Mouse (Mus musculus) G1E-ER4 (cell line): ENCODE measurements around the gene Ropn1l. TPM values are rescaled to one million over a fixed set of nuclear protein-coding genes. Genes with fewer than 3 reads are reported as not detected.

Experiments used
- GATA1 ChIP-seq: IDR thresholded peaks from one replicate; pipeline ENCODE4 v1.8.0; 2012; ENCODE audit warnings: low read length, inconsistent platforms
- polyA plus RNA-seq: library from polyadenylated mRNA; stranded (reverse); fragments of >175 nt; gene quantifications from 2 replicates; pipeline ENCODE4 v1.2.3, GENCODE M21; 2012

The Ropn1l gene
- 0.73 and 1.0 TPM in 2 replicates for polyA plus RNA-seq

DNA sequence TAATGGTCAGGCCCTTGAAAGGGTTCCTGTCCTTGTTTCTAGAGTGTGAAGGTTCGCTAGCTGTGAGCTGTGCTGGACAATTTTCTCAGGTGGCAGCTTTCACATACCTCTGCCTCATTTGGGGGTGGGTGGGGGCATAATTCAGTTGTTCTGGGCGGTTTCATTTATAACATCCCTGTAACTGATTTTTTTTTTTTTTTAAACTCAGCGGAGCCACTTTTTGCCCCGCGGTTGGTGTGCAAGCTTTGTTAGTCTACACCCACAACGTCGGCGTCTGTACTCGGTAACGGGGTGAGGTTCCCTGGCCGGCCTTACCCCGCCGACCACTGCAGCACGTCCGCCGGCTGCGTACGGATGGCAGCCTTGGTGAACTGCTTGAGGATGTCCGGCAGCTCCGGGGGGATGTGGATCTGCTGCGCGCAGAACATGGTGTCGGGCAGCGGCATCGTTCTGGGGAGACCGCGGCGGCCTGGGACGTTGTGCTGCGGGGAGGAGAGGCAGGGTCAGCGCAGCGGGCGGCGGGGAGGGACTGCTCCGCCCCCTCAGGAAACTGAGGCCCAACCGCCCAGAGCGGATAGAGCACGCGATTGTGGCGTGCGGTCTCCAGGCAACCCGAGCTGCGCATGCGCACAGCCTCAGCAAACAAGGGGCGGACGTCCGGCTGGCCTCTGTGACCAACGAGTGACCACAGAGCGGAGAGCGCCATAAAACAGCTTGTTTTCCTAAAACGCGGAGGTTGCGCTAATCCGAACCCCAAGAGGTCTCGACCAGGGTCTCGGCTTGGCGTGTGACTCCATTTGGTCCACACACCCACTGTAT lies at the start of gene Ropn1l:
Gene Ropn1l, minus strand, starts transcription at position 640 of the 819 bp plus-strand sequence.
- no peak for TF ChIP-seq GATA1

DNA sequence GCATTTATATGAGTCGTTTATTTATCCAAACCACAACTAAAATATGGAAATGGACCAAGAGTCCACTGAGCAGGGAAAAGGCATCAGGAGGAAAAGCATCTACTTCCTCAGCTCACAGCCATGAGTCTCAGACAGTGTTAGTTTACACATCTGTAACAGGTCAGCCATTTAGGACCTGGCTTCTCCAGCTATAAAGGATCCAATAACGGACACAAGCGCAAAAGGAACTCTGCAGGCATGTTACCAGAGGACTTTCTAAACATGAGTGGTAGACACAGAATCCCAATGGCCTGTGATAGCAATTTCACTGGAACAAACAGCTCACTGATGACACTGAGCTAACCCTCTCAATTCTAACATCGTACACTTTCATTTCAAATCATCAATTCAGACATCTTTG lies 49.5 kb upstream of the Ropn1l start:
- TF ChIP-seq GATA1, result no peak

DNA sequence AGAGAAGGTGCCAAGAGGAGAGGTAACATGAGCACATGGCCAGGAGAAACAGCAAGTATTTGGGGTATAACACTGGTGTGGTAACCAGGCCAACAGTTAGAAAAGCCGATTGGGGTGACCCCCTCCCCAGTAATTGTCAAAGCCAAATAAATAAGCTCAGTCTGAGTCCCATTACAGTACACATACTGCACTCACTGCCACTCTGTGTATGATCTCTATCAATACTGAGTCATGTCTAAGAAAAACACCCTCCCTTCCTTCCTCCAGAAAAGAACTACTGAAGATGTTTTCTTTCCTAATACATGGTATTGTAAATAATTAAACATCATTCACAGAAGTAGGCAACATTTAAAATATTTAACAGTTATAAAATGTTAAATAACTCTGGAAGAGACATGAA lies 48.8 kb upstream of the Ropn1l start:
- no peak for TF ChIP-seq GATA1

DNA sequence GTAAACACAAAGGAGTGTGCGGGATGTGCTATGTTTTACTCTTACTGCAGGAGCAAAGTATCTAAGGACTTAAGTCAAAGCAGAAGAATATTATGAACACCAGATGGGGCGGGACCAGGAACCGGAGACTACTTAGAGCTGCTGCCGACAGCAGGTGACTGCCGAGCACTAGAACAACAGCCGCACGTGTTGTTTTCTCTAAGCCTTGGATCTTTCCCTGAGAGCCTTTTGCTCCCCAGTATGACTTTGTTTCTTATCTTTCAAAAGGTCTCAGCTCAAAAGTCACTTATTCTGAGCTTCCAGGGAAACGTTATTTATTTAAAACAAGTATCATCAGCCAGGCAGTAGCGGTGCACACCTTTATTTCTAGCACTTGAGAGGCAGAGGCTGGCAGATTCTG lies 41.3 kb upstream of the Ropn1l start:
- TF ChIP-seq GATA1, result no peak

DNA sequence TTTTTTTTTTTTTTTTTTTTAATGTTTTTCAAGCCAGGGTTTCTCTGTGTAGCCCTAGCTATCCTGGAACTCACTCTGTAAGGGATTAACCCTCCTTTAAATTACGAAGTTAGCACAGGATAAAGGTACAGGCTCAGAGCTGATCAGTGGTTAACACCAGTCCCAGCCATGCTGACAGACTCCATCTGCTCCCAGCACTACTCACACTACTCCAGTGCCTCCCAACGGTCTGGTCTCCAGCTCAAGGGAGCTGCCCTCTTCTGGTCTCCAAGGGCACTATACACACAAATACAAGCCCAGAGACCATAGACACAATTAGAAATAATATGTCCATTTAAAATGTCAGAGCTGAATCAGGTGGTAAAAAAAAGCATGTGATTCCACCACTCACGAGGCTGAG lies 40.8 kb upstream of the Ropn1l start:
- no peak for TF ChIP-seq GATA1

DNA sequence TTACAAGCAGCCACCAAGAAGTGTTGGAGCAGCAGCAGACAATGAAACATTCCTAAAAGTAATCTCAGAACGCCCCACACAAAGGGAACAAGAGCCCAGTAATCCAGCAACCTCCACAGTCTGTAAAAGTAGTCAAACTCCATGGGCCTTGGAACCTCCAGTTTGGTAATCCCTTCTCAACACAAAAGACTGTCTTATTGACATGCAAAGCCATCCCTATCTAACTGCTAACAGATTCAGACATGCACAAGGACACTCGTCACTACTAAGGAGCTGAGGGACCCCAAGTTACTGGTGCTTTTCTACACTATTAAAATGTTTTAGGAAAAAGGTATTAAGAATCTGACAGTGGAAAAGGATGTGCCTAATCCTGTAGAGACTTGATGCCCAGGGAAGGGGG lies 33.9 kb upstream of the Ropn1l start:
- no peak for TF ChIP-seq GATA1

DNA sequence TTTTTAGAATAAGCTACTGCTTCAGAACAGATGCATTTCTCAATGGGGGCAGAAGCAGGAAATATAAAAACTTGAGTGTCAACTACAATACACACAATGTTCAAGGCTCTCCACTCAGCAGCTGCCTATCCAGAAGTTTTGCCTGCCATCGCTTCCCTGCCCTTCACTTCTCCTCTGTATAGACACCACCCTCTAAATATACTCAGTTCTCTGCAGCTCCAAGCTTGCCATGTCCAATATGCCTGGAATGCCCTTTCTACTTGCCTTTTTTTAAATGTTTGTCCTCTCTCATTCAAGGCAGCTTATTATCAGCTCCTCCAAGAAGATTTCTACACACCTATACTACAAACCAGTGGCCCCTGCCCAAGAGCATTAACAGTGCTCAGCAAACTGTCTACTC lies 23.1 kb upstream of the Ropn1l start:
- TF ChIP-seq GATA1, result no peak

DNA sequence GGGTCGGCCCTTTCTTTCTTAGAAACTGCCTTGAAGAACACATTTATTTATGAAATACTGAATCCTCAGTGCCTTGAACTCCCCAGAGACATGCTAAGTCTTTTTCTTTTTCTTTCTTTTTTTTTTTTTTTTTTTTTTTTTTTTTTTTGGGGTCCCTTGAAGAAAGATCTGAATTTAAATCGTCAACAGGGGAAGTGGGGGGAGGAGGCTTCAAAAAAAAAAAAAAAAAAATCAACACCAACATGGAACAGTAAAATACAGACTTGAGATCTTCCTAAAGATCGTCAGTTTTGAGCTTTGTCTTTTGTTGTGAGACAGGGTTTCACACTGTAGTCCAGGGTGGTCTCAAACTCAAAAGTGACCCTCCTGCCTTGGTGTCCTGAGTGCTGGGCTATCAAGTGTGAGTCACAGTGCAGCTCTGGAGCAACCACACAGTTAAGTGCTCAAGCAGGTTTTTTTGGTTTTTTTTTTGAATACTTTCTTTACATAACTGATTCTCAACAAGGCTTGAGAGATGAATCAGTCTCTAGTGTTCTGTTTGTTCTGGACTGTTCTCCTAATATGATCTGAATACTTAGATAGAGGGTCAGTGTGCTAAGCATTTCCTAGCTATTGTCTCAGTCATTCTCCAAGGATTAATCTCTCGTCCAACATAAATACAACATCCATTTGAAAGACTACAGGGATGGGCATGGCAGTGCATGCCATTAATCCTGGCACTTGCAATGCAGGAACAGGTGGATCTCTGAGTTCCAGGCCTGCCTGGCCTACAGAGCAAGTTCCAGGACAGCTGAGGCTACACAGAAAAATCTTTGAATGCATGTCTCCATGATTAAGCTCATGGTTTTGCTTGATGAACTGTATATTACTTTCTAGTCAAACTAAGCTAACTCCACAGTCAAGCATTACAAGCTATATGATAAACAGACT lies 19.4 kb upstream of the Ropn1l start:
- TF ChIP-seq GATA1, result no peak

DNA sequence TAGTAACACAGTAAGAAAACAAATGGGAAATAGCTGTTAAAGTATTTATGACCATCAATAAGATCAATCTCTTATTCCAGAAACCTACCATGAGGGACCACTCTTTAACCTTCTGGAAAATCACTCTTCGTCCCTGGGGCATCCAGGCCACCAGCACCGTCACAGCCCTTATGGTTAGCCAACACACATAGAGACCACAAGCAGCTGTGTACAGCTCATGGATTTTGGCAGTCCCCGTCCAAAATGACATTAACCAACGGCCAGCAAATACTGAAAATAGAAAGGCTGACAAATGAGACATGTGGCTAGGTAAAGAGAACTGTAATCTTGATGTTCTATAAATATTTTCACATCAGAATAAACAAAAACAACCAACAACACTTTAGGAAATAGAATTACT lies 18.0 kb upstream of the Ropn1l start:
- no peak for TF ChIP-seq GATA1

DNA sequence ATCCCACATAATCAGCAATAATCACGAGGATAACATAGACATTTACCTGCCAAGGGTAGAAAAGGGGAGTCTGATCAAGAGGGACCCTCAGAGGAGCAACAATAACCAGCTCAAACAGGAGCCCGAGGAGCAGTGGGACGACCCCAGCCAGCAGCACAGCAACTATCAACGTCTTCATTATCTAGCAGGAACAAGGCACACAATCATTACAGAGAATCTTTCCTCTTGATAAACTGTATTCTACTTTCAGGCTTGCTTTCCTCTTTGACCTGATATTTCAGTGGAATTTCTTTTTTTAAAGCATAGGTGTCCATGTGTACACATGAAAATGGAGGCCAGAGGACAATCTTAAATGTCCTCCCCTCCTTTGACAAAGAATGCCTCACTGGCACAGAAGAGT lies 16.0 kb upstream of the Ropn1l start:
- TF ChIP-seq GATA1, result no peak

DNA sequence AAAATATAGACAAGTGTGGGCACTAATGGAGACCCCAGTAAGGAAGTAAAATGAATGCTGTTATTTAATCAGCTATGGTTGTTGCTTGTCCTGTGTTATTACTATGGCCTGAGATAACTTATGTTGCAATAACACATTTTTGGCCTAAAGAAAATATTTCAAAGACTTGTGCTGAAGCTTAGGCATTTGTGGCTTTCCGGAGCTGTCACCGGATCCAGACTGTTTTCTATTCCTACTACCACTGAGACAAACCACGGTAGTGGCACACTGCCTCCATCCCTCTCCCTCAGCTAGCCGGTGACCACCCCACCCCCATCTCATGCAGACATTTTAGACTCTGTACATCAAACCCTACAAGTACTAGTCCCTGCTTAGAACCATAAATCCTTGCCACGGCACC lies 15.3 kb upstream of the Ropn1l start:
- no peak for TF ChIP-seq GATA1

DNA sequence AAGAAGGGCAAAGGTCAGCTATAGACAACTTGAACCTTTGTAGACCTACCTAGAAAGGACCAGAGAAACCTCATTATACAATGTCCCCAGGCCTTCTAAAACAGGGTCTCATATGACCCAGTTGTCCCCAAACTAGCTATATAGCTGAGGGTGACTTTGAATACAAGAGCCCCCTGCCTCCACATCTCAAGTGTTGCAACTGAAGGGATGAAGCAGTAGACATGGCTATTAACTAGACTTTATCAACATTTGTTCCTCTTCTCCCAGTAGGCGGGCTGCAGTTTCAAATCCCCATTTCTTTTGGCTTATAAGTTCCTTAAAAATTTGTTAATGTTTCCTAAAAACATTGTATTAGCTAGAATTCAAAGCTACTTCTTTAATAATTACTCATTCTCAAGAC lies 13.2 kb upstream of the Ropn1l start:
- no peak for TF ChIP-seq GATA1

DNA sequence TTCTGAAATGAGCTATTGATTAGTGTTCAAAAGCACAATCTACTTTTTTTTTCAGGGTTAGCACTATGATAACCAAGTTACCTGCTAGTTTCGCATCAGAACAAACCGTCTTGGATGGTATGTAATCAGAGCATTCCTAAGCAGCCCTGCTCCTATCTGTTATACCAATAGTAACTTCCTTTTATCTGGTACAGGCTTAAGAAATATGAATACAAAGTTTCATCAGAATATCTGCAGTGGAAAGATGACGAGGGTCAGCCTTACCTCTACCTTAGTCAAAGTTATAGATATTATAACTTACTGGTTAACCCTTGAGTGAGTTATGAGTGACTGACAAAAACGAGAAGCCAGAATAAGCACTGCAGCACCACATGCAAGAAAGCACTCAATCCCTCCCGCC lies 12.8 kb upstream of the Ropn1l start:
- no peak for TF ChIP-seq GATA1

DNA sequence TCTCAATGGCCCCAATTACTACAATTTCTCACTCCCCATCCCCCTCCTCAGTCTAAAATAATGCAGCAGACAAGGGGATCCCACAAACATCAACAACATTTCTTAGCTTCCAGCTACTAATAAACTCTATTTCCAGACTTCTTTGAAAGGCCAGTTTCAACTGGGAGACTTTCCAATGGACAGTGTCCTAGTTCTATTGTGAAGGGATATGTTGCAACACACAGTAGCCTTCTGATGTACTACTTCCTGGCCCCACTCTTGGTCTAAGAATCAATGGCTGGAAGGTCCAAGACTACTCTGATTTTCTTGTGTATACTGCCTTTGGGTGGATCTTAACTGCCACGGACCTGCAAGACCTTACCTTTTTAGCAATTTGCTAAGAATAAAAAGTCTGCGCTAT lies 12.3 kb upstream of the Ropn1l start:
- TF ChIP-seq GATA1, result no peak

DNA sequence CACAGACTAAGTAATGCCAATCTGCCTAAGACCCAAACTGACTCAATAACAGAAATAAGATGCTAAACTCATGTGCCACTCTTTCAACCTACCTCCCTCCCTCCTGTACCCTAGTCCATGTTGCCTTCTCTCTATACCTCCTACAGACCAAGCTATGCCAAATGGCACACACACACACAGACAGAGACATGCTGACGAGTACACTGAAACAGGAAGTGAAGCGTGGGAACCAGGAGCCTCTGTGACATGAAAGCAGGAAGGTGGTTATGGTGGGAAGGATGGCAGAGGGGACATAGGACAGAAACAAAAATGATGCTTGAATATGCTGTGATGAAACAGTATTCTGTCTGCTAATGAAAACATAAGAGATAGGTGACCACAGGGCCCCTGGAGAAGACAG lies 7.0 kb upstream of the Ropn1l start:
- TF ChIP-seq GATA1, result no peak

DNA sequence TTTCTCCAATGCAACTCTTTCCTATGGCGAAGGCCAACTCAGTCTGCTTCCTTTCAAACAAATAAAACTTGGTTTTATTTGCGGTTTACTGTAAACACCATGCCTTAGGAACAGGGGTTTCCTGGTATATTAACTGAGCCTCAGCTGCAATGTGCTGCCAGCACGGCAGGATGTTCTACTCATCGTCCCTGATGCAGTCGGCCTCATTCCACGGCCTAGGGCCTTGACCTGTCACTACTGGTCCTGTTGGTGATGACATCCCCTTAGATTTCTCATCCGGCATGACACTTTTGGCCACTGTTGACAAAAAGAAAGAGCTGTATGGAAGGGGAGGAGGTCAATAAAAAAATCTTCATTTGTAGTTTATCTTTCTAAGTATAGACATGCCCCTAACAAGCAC lies 4.5 kb upstream of the Ropn1l start:
- no peak for TF ChIP-seq GATA1

DNA sequence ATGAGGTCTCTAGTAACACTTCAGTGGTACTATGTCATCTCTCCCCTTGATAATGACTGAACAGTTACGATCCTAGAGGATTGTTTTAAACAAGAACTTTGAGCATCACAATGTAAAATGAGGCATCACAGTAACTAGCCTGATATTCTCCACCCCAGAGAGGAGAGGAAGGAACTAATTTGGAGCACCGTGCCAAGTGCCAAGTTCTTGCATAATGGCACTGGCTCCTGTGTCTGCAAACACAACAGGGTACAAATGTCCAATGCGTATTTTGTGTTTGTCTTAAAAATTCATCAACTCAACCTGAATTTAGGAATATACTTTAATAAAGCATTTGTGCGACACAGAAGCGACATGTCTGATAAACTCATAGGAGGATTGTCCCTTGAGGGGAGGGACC lies 2.8 kb upstream of the Ropn1l start:
- no peak for TF ChIP-seq GATA1
